Comparison of ENCODE assay signal across 11 mouse cellular contexts in the genomic region with DNA sequence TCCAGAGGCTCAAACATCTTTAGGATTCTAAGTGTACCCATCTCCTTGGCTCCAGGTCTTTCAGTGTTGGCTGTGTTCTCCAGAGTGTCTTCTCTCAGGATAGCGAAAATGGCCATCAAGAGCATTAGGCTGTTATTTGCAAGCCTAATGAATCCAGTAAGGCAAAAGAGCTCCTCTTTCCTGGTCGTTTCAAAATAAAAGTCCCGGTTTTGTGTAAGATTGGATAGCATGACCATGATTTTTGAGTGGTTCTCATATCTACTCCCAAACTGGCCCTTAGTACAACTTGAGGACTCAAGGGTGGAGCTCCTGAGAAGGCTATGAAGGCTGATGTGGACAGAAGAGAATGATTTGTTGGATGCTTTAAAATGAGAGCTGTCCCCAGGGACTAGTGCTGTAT.
"Had no signal": no experiment of that assay in that cellular context is flagged by ENCODE, and none has a peak within 500 bp of the region (broad histone marks: within the 10 kb centered on the region; RNA-seq: fewer than 3 reads in every experiment).

No protein-coding gene starts in this region.

- H3K9me3 ChIP-seq: liver, embryonic 13.5 days had no signal

- ATAC-seq: liver, postnatal 0 days had no signal

- H3K4me2 ChIP-seq: limb, embryonic 12.5 days; liver, embryonic 13.5 days; neural tube, embryonic 12.5 days had no signal

- DNase-seq: kidney, postnatal 10 days; kidney, postnatal 4 days; liver; liver, embryonic 13.5 days; liver, postnatal 0 days; lung, postnatal 36 days; right cerebral cortex, postnatal 25 days had no signal

- H3K36me3 ChIP-seq: limb, embryonic 12.5 days; liver, embryonic 13.5 days; neural tube, embryonic 12.5 days had no signal

- H3K27ac ChIP-seq: layer of hippocampus, adult 2 months; limb, embryonic 12.5 days; liver, embryonic 13.5 days; neural tube, embryonic 12.5 days; stomach, postnatal 0 days had no signal

- H3K4me1 ChIP-seq: limb, embryonic 12.5 days; liver, embryonic 13.5 days; neural tube, embryonic 12.5 days had no signal

- H3K4me3 ChIP-seq: layer of hippocampus, adult 2 months; limb, embryonic 12.5 days; liver, embryonic 13.5 days; neural tube, embryonic 12.5 days had no signal

- H3K9ac ChIP-seq: limb, embryonic 12.5 days; liver, embryonic 13.5 days; liver, postnatal 0 days; neural tube, embryonic 12.5 days had no signal

- H3K27me3 ChIP-seq: limb, embryonic 12.5 days; liver, embryonic 13.5 days; neural tube, embryonic 12.5 days had no signal
